ENCODE assay signal across 10 mouse cellular contexts in the genomic region with DNA sequence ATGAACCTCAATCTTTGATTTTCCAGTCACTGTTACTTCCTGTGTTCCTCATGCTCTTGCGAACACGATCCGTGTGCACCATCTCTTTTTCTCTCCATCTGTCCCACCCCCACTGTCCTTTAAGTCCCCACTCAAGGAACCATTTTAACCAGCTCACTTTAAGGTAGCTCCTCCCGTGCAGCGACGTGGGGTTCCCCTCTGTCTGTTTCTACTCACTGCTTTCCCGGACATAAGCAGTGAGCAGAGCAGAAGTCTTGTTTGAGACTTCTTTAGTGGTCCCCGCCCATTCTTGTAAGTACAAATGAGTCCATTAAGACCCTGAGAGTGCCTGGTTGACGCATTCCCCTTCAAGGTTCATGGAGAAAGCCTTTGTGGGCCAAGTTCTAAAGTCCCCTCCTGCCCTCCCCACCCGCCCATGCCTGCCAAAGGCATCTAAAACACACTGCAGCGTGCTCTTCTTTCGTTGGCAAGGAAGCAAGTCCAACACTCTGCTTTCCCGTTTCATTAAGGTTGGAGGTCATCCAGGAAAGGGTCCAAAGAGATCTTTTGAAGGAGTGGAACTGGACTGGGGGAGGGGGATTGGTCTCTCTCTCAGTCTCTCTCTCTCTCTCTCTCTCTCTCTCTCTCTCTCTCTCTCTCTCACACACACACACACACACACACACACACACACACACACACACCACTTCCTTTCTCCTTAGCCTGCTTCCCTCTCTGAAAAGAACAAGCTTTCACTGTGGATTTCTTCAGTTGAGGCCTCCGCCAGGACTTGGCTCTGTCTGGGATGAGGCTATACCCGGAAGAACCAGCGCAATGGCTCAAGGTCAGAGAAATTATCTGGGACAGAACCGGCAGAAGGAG. TPM values are rescaled to one million over a fixed set of nuclear protein-coding genes. Genes with fewer than 3 reads are reported as not detected.
DNase-seq lines count a peak whose midpoint lies in the region; ATAC-seq and TF ChIP-seq lines count a peak whose summit lies in the region.
"Had no signal": no experiment of that assay in that cellular context is flagged by ENCODE, and none has a peak within 500 bp of the region (broad histone marks: within the 10 kb centered on the region; RNA-seq: fewer than 3 reads in every experiment).

No protein-coding gene starts in this region.

- peak overlapping the region; percentile 43; the same call in 1 of the 2 replicates for H3K27ac ChIP-seq in gastrocnemius, adult 2 months
- peak overlapping the region; percentile 60 for H3K27ac ChIP-seq in heart, embryonic 11.5 days (ENCODE audit: low read depth, low read length)
- peak overlapping the region; percentile 55 for H3K27ac ChIP-seq in limb, embryonic 13.5 days
- H3K27ac ChIP-seq in stomach, postnatal 0 days (replicated peaks), result peak overlapping the region; percentile 75

- intact Hi-C loops in gastrocnemius, adult 2 months (cut with DNase I), result no loop called here

- TF ChIP-seq EP300 in stomach, postnatal 0 days (optimal IDR thresholded peaks at IDR 0.05), result peak; percentile 39

- H3K36me3 ChIP-seq in heart, embryonic 11.5 days (ENCODE audit: control insufficient read depth, insufficient read depth, low read length), result no peaks in the 10 kb centered on the region
- H3K36me3 ChIP-seq in limb, embryonic 13.5 days, result no peaks in the 10 kb centered on the region
- H3K36me3 ChIP-seq in stomach, postnatal 0 days (ENCODE audit: control insufficient read depth, insufficient read depth, low read length), result no peaks in the 10 kb centered on the region

- no peak for ATAC-seq in heart, embryonic 11.5 days (replicated peaks; ENCODE audit: insufficient number of reproducible peaks, low FRiP score, low TSS enrichment)
- ATAC-seq in limb, embryonic 13.5 days (ENCODE audit: low FRiP score, low read depth), result peak; percentile 66
- ATAC-seq in stomach, postnatal 0 days (ENCODE audit: low FRiP score, low TSS enrichment), result peak; percentile 78
- no peak for ATAC-seq in activated CD4-positive, CD25-positive, alpha-beta regulatory T cell, adult 4 months

- peaks cover 21% of the 10 kb centered on the region for H3K4me1 ChIP-seq in heart, embryonic 11.5 days (ENCODE audit: control insufficient read depth, insufficient read depth, low read length)
- peaks cover 19% of the 10 kb centered on the region for H3K4me1 ChIP-seq in limb, embryonic 13.5 days
- H3K4me1 ChIP-seq in stomach, postnatal 0 days (replicated peaks; ENCODE audit: control insufficient read depth, insufficient read depth), result 0 out of 2 replicates have a peak, but pooled peaks cover 3% of the 10 kb centered on the region
- H3K4me1 ChIP-seq: megakaryocyte, embryonic 14.5 days had no signal

- no peak for TF ChIP-seq CTCF in gastrocnemius, adult 2 months (IDR thresholded peaks at IDR 0.05)
- no peak for TF ChIP-seq CTCF in stomach, postnatal 0 days (IDR thresholded peaks at IDR 0.05; ENCODE audit: low read depth)

- no peak for DNase-seq in gastrocnemius, adult 2 months
- DNase-seq in gastrocnemius, adult 18-20 months (ENCODE audit: low spot score), result no peak
- DNase-seq in Muller cell, postnatal 12 days (ENCODE audit: inconsistent ontology term), result peak; percentile 29
- DNase-seq in stomach, postnatal 0 days (ENCODE audit: low spot score), result peak; percentile 42
- DNase-seq in frontal cortex, postnatal 14 days (ENCODE audit: low spot score in 2 of 2), result no peak

- no peaks in the 10 kb centered on the region for H3K9me3 ChIP-seq in heart, embryonic 11.5 days (replicated peaks; ENCODE audit: control insufficient read depth, low read length)
- H3K9me3 ChIP-seq in limb, embryonic 13.5 days, result 0 out of 2 replicates have a peak, but pooled peaks cover 3% of the 10 kb centered on the region
- no peaks in the 10 kb centered on the region for H3K9me3 ChIP-seq in stomach, postnatal 0 days (ENCODE audit: control insufficient read depth, low read length)

- 59% methylated on average over 17 of the region's 17 CpGs for WGBS in heart, embryonic 11.5 days (ENCODE audit: insufficient replicate concordance)
- 70% methylated on average over 17 of the region's 17 CpGs for WGBS in limb, embryonic 13.5 days
- WGBS in stomach, postnatal 0 days, result 32% methylated on average over 17 of the region's 17 CpGs

- no peak overlapping the region for H3K9ac ChIP-seq in heart, embryonic 11.5 days (ENCODE audit: low read depth, low read length)
- H3K9ac ChIP-seq in limb, embryonic 13.5 days, result no peak overlapping the region
- no peak overlapping the region for H3K9ac ChIP-seq in stomach, postnatal 0 days (ENCODE audit: low read length)

- no peak overlapping the region for H3K4me2 ChIP-seq in heart, embryonic 11.5 days
- no peak overlapping the region for H3K4me2 ChIP-seq in limb, embryonic 13.5 days (replicated peaks)
- 0 out of 2 replicates have a peak overlapping the region, but pooled peaks have one; percentile 14 for H3K4me2 ChIP-seq in stomach, postnatal 0 days (replicated peaks; ENCODE audit: low read depth)

- peak overlapping the region; percentile 21 for H3K4me3 ChIP-seq in gastrocnemius, adult 2 months
- no peak overlapping the region for H3K4me3 ChIP-seq in heart, embryonic 11.5 days (ENCODE audit: low read depth, low read length)
- no peak overlapping the region for H3K4me3 ChIP-seq in limb, embryonic 13.5 days
- no peak overlapping the region for H3K4me3 ChIP-seq in stomach, postnatal 0 days (ENCODE audit: low read depth, low read length)
- H3K4me3 ChIP-seq: erythroblast, embryonic 14.5 days; megakaryocyte, embryonic 14.5 days had no signal

- H3K27me3 ChIP-seq in heart, embryonic 11.5 days (ENCODE audit: control insufficient read depth, insufficient read depth, low read length), result no peaks in the 10 kb centered on the region
- no peaks in the 10 kb centered on the region for H3K27me3 ChIP-seq in limb, embryonic 13.5 days
- no peaks in the 10 kb centered on the region for H3K27me3 ChIP-seq in stomach, postnatal 0 days (ENCODE audit: control insufficient read depth, insufficient read depth, low read length)

RNA-seq across cellular contexts. Expression of gene Ppp1r3c, which starts 30.9 kb away (rescaled TPM):
- total RNA-seq in gastrocnemius, adult 2 months (2021), result 100 to 1,000 TPM; 675 to 775 TPM
- 100 to 1,000 TPM; 493 to 680 TPM for total RNA-seq in gastrocnemius, adult 18-20 months (2021)
- polyA plus RNA-seq in heart, embryonic 11.5 days (2014; fragmentation: Nextera tagmentation; extraction: Ambion mirVana), result 58.4 and 72.9 TPM in 2 replicates
- polyA plus RNA-seq in limb, embryonic 13.5 days (2015; fragmentation: Nextera tagmentation; extraction: Ambion mirVana), result 8.9 and 11.4 TPM in 2 replicates
- 7.0 and 7.1 TPM in 2 replicates for polyA plus RNA-seq in stomach, postnatal 0 days (2015; fragmentation: Nextera tagmentation; extraction: Ambion mirVana)
- polyA plus RNA-seq in activated CD4-positive, CD25-positive, alpha-beta regulatory T cell, adult 4 months (2017; shearing (Covaris generic)), result not detected
- polyA plus RNA-seq: erythroblast, embryonic 14.5 days had no signal

Comparison
In these comparisons a context has a peak if more than half of its experiments do, and no peak if none do; other contexts are left out.
1. DNase-seq: peak in Muller cell, postnatal 12 days (single experiment) and stomach, postnatal 0 days (single experiment); none in gastrocnemius, adult 2 months (single experiment), gastrocnemius, adult 18-20 months (single experiment) and frontal cortex, postnatal 14 days (0 of 2).
2. ATAC-seq: peak in limb, embryonic 13.5 days (single experiment) and stomach, postnatal 0 days (single experiment); none in heart, embryonic 11.5 days (single experiment) and activated CD4-positive, CD25-positive, alpha-beta regulatory T cell, adult 4 months (single experiment).
3. Peak in every context shown above with its lines, with median percentiles within 50 percentile points of each other: H3K27ac ChIP-seq.